Mouse (Mus musculus): ENCODE data around the gene Hlcs. TPM values are rescaled to one million over a fixed set of nuclear protein-coding genes. Genes with fewer than 3 reads are reported as not detected.

Hlcs gene
- polyA plus RNA-seq, 1 experiment from 2014 or later = 7.9 TPM

GRCm38 (mm10) chr16:94084711-94085602 lies 228.4 kb downstream of the Hlcs start, which contains the start of gene Sim2:
Sim2 (plus strand) TSS chr16:94084931.
- ATAC-seq = no peak

GRCm38 (mm10) chr16:94083848-94084525 lies 229.4 kb downstream of the Hlcs start:
- Histone ChIP-seq H3K27me3 (replicated peaks; ENCODE audit: control insufficient read depth, insufficient read depth, low read length) (peaks cover 64% of the 10 kb centered on the region), H3K36me3 (ENCODE audit: control insufficient read depth, insufficient read depth, low read length) (no peaks in the 10 kb centered on the region), H3K4me2 (ENCODE audit: low read length) (no peak overlapping the region), H3K4me3 (ENCODE audit: low read length) (no peak overlapping the region), H3K9ac (ENCODE audit: low read depth, low read length) (no peak overlapping the region), H3K27ac (ENCODE audit: low read depth, low read length) (no peak overlapping the region), H3K4me1 (ENCODE audit: control insufficient read depth, insufficient read depth, low read depth, low read length) (peaks cover 5% of the 10 kb centered on the region; the same call in 1 of the 2 replicates), H3K9me3 (ENCODE audit: control insufficient read depth, low read length) (no peaks in the 10 kb centered on the region)
- no peak for ATAC-seq
- WGBS = under 1% methylated on average over 41 of the region's 41 CpGs

More at GRCm38 (mm10) chr16:94084711-94085602, 228.4 kb downstream of the Hlcs start, which contains the start of gene Sim2:
- no peaks in the 10 kb centered on the region for H3K9me3 ChIP-seq (ENCODE audit: control insufficient read depth, low read length)
- peaks cover 5% of the 10 kb centered on the region; the same call in 1 of the 2 replicates for H3K4me1 ChIP-seq (ENCODE audit: control insufficient read depth, insufficient read depth, low read depth, low read length)
- peaks cover 66% of the 10 kb centered on the region for H3K27me3 ChIP-seq (replicated peaks; ENCODE audit: control insufficient read depth, insufficient read depth, low read length)
- H3K9ac ChIP-seq (ENCODE audit: low read depth, low read length) = no peak within 1 kb of the TSS
- H3K4me3 ChIP-seq (ENCODE audit: low read length) = peak within 1 kb of the TSS; percentile 21
- peak within 1 kb of the TSS; percentile 40 for H3K4me2 ChIP-seq (ENCODE audit: low read length)
- H3K27ac ChIP-seq (ENCODE audit: low read depth, low read length) = no peak within 1 kb of the TSS
- 0% methylated on average over 75 of the region's 96 CpGs for WGBS
- H3K36me3 ChIP-seq (ENCODE audit: control insufficient read depth, insufficient read depth, low read length) = no peaks in the 10 kb centered on the region

- H3K36me3 ChIP-seq (ENCODE audit: control insufficient read depth, insufficient read depth, low read length) = no peaks in the 10 kb centered on the region
- WGBS = under 1% methylated on average over 46 of the region's 46 CpGs
- H3K27me3 ChIP-seq (replicated peaks; ENCODE audit: control insufficient read depth, insufficient read depth, low read length) = peaks cover 66% of the 10 kb centered on the region
- H3K4me2 ChIP-seq (ENCODE audit: low read length) = no peak overlapping the region
- no peak overlapping the region for H3K27ac ChIP-seq (ENCODE audit: low read depth, low read length)
- ATAC-seq = no peak
- H3K9me3 ChIP-seq (ENCODE audit: control insufficient read depth, low read length) = no peaks in the 10 kb centered on the region
- no peak overlapping the region for H3K4me3 ChIP-seq (ENCODE audit: low read length)
- no peak overlapping the region for H3K9ac ChIP-seq (ENCODE audit: low read depth, low read length)
- peaks cover 5% of the 10 kb centered on the region; the same call in 1 of the 2 replicates for H3K4me1 ChIP-seq (ENCODE audit: control insufficient read depth, insufficient read depth, low read depth, low read length)
These were observed 230.2 kb downstream of the Hlcs start for GRCm38 (mm10) chr16:94082960-94083847.

- Histone ChIP-seq H3K4me2 (ENCODE audit: low read length) (no peak overlapping the region), H3K27me3 (replicated peaks; ENCODE audit: control insufficient read depth, insufficient read depth, low read length) (peaks cover 72% of the 10 kb centered on the region), H3K4me1 (ENCODE audit: control insufficient read depth, insufficient read depth, low read depth, low read length) (peaks cover 5% of the 10 kb centered on the region; the same call in 1 of the 2 replicates), H3K36me3 (ENCODE audit: control insufficient read depth, insufficient read depth, low read length) (no peaks in the 10 kb centered on the region), H3K4me3 (ENCODE audit: low read length) (no peak overlapping the region), H3K9ac (ENCODE audit: low read depth, low read length) (no peak overlapping the region), H3K9me3 (ENCODE audit: control insufficient read depth, low read length) (no peaks in the 10 kb centered on the region), H3K27ac (ENCODE audit: low read depth, low read length) (no peak overlapping the region)
- 3% methylated on average over 8 of the region's 8 CpGs for WGBS
- no peak for ATAC-seq
These were observed 231.2 kb downstream of the Hlcs start for GRCm38 (mm10) chr16:94081996-94082708.

DNA sequence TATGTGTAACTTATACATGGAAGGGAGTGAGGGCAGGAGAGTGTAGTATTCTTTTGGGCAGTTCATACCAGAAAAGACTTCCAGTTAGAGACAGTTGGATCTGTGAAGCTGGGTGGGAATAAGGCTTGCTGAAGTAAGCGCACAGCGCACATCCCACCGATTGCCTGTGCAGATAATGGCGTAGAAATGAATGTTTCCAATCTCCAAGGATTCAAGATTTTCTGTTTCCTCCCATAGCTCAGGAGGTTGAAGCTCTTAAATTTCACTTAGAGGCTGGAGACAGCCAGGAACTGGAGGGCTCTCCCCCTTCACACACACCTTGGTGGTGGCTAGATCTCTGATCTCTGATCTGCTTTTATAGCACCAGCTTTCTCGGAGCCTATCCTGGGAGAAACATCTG lies 231.8 kb downstream of the Hlcs start:
- Histone ChIP-seq H3K4me3 (ENCODE audit: low read length) (no peak overlapping the region), H3K27me3 (replicated peaks; ENCODE audit: control insufficient read depth, insufficient read depth, low read length) (peaks cover 75% of the 10 kb centered on the region), H3K9ac (ENCODE audit: low read depth, low read length) (no peak overlapping the region), H3K4me1 (ENCODE audit: control insufficient read depth, insufficient read depth, low read depth, low read length) (peaks cover 5% of the 10 kb centered on the region; the same call in 1 of the 2 replicates), H3K4me2 (ENCODE audit: low read length) (no peak overlapping the region), H3K36me3 (ENCODE audit: control insufficient read depth, insufficient read depth, low read length) (no peaks in the 10 kb centered on the region), H3K9me3 (ENCODE audit: control insufficient read depth, low read length) (no peaks in the 10 kb centered on the region), H3K27ac (ENCODE audit: low read depth, low read length) (no peak overlapping the region)
- no peak for ATAC-seq
- WGBS = 6% methylated on average over 5 of the region's 5 CpGs

DNA sequence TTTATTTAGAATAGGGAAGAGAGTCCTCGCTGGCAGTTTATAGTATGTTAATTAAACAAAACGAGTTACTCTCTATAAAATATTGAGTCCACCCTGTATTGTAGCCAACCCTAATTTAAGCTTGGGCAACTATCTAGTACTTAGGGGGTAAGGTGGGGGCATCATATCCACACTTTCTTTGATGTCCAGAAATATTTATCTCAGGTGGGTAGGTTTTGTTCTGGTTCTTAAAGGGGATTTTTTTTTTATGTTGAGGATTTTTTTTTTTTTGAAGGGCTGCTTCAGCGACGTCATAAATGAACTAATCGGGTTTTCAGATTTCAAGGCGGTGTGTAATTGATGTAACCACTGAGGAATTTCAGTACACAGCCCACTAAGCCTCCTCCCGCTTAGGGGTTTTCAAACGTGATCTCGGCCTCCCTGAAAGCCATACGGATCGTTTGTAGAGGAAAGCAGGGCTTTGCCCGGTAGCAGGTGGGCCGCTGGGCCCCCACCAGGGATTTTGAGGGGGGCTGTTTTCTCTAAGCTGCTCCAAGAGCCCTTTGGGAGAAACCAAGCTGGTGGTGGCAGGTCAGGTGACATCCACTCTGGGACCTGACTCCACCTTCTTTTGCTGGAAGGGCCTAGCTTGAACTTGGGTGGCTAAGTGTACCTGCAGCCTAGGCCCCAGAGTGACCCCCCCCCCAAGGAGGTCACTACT lies 233.4 kb downstream of the Hlcs start:
- no peak overlapping the region for H3K27ac ChIP-seq (ENCODE audit: low read depth, low read length)
- peaks cover 81% of the 10 kb centered on the region for H3K27me3 ChIP-seq (replicated peaks; ENCODE audit: control insufficient read depth, insufficient read depth, low read length)
- H3K36me3 ChIP-seq (ENCODE audit: control insufficient read depth, insufficient read depth, low read length) = no peaks in the 10 kb centered on the region
- no peak overlapping the region for H3K4me2 ChIP-seq (ENCODE audit: low read length)
- H3K4me3 ChIP-seq (ENCODE audit: low read length) = no peak overlapping the region
- H3K4me1 ChIP-seq (ENCODE audit: control insufficient read depth, insufficient read depth, low read depth, low read length) = peaks cover 4% of the 10 kb centered on the region; the same call in 1 of the 2 replicates
- no peak overlapping the region for H3K9ac ChIP-seq (ENCODE audit: low read depth, low read length)
- no peak for ATAC-seq
- WGBS = 4% methylated on average over 13 of the region's 13 CpGs
- no peaks in the 10 kb centered on the region for H3K9me3 ChIP-seq (ENCODE audit: control insufficient read depth, low read length)

DNA sequence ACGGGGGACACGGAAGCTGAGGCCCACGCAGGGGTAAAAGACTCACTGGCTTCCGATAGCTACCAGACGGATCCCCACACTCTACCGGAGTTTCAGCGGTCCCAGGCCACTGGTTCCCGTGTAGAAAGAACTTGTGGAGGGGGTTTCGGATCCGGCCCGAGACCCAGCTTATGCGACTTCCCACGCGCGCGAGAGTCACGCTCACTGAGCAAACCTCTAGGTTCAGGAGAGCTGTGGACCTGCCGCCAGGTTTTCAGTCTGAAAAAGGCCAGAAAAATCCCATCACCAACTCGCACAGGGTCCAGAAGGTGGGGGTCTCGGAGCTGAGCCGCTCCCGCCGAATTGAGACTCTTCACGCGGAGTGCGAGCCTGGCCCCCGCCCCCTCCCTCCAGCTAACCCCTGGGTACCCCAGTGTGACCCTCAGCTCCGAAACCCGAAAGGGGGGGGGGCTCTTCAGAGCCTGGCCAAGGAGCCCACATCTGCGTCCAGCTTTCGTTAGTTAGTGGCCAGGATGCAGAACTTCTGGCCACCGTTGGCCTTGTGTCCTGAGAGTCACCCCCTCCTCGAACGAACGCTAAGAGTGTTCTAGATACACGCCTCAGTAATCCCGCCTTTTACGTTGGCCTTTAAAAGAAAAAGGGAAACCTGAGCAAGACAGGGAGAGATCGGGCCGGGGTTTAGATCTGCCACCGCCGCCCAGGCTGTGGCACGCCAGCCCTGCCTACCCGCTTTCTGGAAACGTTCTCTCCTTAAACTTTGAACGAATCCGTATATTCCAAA lies 234.1 kb downstream of the Hlcs start:
- WGBS = 2% methylated on average over 47 of the region's 47 CpGs

More for the DNA sequence above, 234.1 kb downstream of the Hlcs start:
- H3K9me3 ChIP-seq (ENCODE audit: control insufficient read depth, low read length) = no peaks in the 10 kb centered on the region
- H3K36me3 ChIP-seq (ENCODE audit: control insufficient read depth, insufficient read depth, low read length) = no peaks in the 10 kb centered on the region
- H3K4me1 ChIP-seq (ENCODE audit: control insufficient read depth, insufficient read depth, low read depth, low read length) = no peaks in the 10 kb centered on the region
- H3K4me2 ChIP-seq (ENCODE audit: low read length) = no peak overlapping the region
- H3K4me3 ChIP-seq (ENCODE audit: low read length) = no peak overlapping the region
- H3K27ac ChIP-seq (ENCODE audit: low read depth, low read length) = no peak overlapping the region
- H3K9ac ChIP-seq (ENCODE audit: low read depth, low read length) = no peak overlapping the region
- no peak for ATAC-seq
- peaks cover 78% of the 10 kb centered on the region for H3K27me3 ChIP-seq (replicated peaks; ENCODE audit: control insufficient read depth, insufficient read depth, low read length)

All from hindbrain, embryonic 16.5 days (tissue).